Mouse (Mus musculus) midbrain, embryonic 16.5 days (tissue): ENCODE measurements around the gene Strip1. TPM values are rescaled to one million over a fixed set of nuclear protein-coding genes. Genes with fewer than 3 reads are reported as not detected.
A peak's percentile ranks its signal among the peaks of the same experiment; 100 is the strongest.

ENCODE experiments used
- ATAC-seq: fragments of 200-750 bp; cut with Nextera tagmentation; 2 replicates; pipeline ENCODE4 v1.8.0; 2017; ENCODE audit warnings: moderate TSS enrichment
- H3K27ac ChIP-seq: fragments of 300-500 bp; sonication (generic); 2 replicates; pipeline ENCODE4 v1.5.1; 2014; ENCODE audit warnings: mild to moderate bottlenecking, low read length, mixed read lengths
- H3K27me3 ChIP-seq: fragments of 300-500 bp; sonication (generic); 2 replicates; pipeline ENCODE4 v1.6.1; 2014; ENCODE audit warnings: low read depth, low read length, mixed read lengths; ENCODE audit not compliant: control insufficient read depth, insufficient read depth
- H3K36me3 ChIP-seq: fragments of 300-500 bp; sonication (generic); 2 replicates; pipeline ENCODE4 v1.6.1; 2014; ENCODE audit warnings: mild to moderate bottlenecking, low read length, moderate library complexity, mixed read lengths; ENCODE audit not compliant: control insufficient read depth, insufficient read depth
- H3K4me1 ChIP-seq: fragments of 300-500 bp; sonication (generic); 2 replicates; pipeline ENCODE4 v1.6.1; 2014; ENCODE audit warnings: mild to moderate bottlenecking, low read length, mixed read lengths; ENCODE audit not compliant: control insufficient read depth, insufficient read depth
- H3K4me2 ChIP-seq: fragments of 300-500 bp; sonication (generic); 2 replicates; pipeline ENCODE4 v1.6.1; 2014; ENCODE audit warnings: mild to moderate bottlenecking, low read length, mixed read lengths
- H3K4me3 ChIP-seq: fragments of 300-500 bp; sonication (generic); 2 replicates; pipeline ENCODE4 v1.5.1; 2014; ENCODE audit warnings: low read depth, mild to moderate bottlenecking, low read length, moderate library complexity, mixed read lengths
- H3K9ac ChIP-seq: fragments of 300-500 bp; sonication (generic); 2 replicates; pipeline ENCODE4 v1.6.1; 2014; ENCODE audit warnings: low read depth, low read length, mixed read lengths
- H3K9me3 ChIP-seq: fragments of 300-500 bp; sonication (generic); replicated peaks from 2 replicates; pipeline ENCODE4 v1.6.1; 2014; ENCODE audit warnings: mild to moderate bottlenecking, low read length, mixed read lengths; ENCODE audit not compliant: control insufficient read depth, poor library complexity, severe bottlenecking
- WGBS: fragments of 180-500 bp; shearing (Covaris S2); extraction: QIAGEN DNeasy Blood & Tissue Kit; methylation state at CpG from one replicate; pipeline ENCODE4 v1.1.7; 2014; 5-methylcytosine and 5-hydroxymethylcytosine counted together
- polyA plus RNA-seq: library from polyadenylated mRNA; unstranded; fragments of >200 nt; fragmentation: Nextera tagmentation; extraction: Ambion mirVana; gene quantifications from 2 replicates; pipeline ENCODE4 v1.2.1, GENCODE M21; 2015

Strip1 gene
- polyA plus RNA-seq, 1 experiment from 2014 or later: 154 TPM

DNA sequence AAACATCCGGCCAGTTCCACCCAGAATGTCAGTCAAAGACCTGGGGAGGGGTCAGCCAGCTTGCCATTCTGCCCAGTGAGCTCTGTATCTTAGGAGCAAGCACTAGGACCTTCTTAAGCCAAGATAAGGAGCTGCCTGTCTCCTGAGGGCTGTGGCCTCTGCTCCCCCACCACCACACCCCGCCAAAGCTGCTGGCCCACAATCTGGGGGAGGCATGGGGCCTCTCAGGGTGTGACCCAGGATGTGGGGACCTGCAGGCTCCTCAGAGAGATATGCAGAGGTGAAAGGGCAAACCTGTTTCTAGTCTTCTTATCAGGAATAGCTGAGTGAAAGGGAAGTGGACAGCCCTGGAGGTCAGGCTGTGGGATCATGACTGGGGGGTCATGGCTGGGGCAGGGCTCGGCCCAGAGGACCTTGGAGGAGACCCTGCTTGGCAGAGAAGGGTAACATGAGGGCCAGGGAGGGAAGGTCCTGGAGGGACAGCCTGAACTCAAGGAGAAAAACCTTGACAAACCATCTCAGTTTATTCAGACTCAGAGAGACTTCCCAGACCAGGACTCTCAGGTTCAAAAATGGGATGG is 53.6 kb downstream of the Strip1 start:
- Histone ChIP-seq H3K36me3 (no peaks in the 10 kb centered on the region), H3K4me1 (peaks cover 3% of the 10 kb centered on the region; the same call in 1 of the 2 replicates), H3K4me2 (no peak overlapping the region), H3K27ac (no peak overlapping the region), H3K9me3 (no peaks in the 10 kb centered on the region), H3K27me3 (peaks cover 23% of the 10 kb centered on the region), H3K4me3 (no peak overlapping the region), H3K9ac (no peak overlapping the region)
- WGBS: 34% methylated on average over 3 of the region's 3 CpGs
- no peak for ATAC-seq

- Histone ChIP-seq H3K27ac (no peak overlapping the region), H3K4me3 (no peak overlapping the region), H3K9me3 (no peaks in the 10 kb centered on the region), H3K27me3 (peaks cover 23% of the 10 kb centered on the region), H3K4me1 (no peaks in the 10 kb centered on the region), H3K4me2 (no peak overlapping the region), H3K9ac (no peak overlapping the region), H3K36me3 (no peaks in the 10 kb centered on the region)
- 89% methylated on average over 3 of the region's 3 CpGs for WGBS
- ATAC-seq: no peak
Measured at GRCm38 (mm10) chr3:107576807-107577206, 54.7 kb downstream of the Strip1 start.

GRCm38 (mm10) chr3:107571205-107571604 is 60.3 kb downstream of the Strip1 start:
- no peak overlapping the region for H3K4me3 ChIP-seq
- no peak for ATAC-seq
- H3K9me3 ChIP-seq: no peaks in the 10 kb centered on the region
- H3K4me1 ChIP-seq: no peaks in the 10 kb centered on the region
- no peak overlapping the region for H3K9ac ChIP-seq
- WGBS: 61% methylated on average over 2 of the region's 2 CpGs
- H3K27ac ChIP-seq: no peak overlapping the region
- H3K4me2 ChIP-seq: no peak overlapping the region
- no peaks in the 10 kb centered on the region for H3K27me3 ChIP-seq
- H3K36me3 ChIP-seq: no peaks in the 10 kb centered on the region

DNA sequence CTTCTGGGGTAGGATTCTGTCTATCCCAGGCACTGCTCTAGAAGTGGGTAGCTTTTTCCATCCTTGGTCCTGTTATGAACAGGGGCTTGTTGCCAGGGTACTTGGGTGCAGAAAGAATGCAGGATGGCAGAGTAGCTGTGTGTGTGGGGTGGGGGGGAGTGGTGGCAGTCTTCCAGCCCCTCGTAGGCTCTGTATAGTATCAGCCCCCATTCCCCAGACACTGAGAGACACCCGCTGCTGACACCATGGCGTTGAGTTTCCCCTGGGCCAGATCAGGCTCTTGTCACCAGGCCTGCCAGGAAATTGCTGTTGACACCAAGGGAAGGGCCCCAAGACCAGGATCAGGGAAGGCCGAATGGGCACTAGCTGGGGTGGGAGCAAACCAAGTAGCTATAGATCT is 62.8 kb downstream of the Strip1 start:
- Histone ChIP-seq H3K27me3 (no peaks in the 10 kb centered on the region), H3K27ac (no peak overlapping the region), H3K4me3 (no peak overlapping the region), H3K9ac (no peak overlapping the region), H3K4me2 (no peak overlapping the region), H3K4me1 (no peaks in the 10 kb centered on the region), H3K9me3 (no peaks in the 10 kb centered on the region), H3K36me3 (no peaks in the 10 kb centered on the region)
- WGBS: 70% methylated on average over 4 of the region's 4 CpGs
- 0 out of 2 replicates have a peak, but pooled peaks have one; percentile 25 for ATAC-seq

DNA sequence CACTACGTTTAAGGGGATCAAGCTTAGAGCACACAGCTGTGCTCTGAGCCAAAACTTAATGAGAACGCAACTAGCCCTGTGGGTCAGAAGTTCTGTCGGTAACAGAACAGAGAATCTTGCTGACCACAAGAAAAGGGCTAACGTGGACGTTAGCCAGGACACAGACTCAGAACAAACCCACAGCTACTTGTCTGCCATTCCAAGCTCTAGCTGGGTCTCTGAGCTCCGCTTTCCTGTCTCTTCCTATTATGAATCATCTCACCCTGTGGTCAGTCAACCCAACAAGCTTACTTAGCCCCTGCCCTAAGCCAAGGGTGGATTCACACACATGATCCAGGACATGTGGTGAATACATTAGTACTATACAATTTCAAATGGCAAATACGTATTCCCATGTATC is 63.7 kb downstream of the Strip1 start:
- Histone ChIP-seq H3K9ac (no peak overlapping the region), H3K4me1 (no peaks in the 10 kb centered on the region), H3K4me3 (no peak overlapping the region), H3K27me3 (no peaks in the 10 kb centered on the region), H3K27ac (no peak overlapping the region), H3K4me2 (no peak overlapping the region), H3K9me3 (no peaks in the 10 kb centered on the region), H3K36me3 (no peaks in the 10 kb centered on the region)
- 76% methylated on average over 7 of the region's 7 CpGs for WGBS
- no peak for ATAC-seq

DNA sequence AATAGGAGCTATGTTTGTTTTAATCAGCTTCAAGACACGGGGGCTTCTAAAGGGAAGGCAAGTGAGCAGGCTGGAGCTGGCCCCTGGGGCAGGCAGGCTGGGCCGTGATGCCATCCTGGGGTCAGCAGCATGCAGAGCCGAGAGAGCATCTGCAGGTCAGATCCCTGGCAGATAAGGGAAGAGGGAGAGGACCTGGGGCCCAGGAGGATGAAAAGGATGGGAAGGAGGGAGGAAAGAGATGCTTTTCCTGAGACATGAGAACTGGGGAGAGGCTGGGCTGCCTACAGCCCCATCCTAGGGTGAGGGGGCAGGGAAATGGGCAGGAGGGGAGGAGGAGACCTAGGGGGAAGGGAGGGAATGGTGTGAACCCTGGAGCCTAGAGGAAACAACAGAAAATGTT is 66.2 kb downstream of the Strip1 start:
- no peak for ATAC-seq
- H3K36me3 ChIP-seq: no peaks in the 10 kb centered on the region
- no peaks in the 10 kb centered on the region for H3K4me1 ChIP-seq
- H3K4me3 ChIP-seq: no peak overlapping the region
- 53% methylated on average over 3 of the region's 3 CpGs for WGBS
- no peaks in the 10 kb centered on the region for H3K27me3 ChIP-seq
- H3K4me2 ChIP-seq: no peak overlapping the region
- no peak overlapping the region for H3K27ac ChIP-seq
- no peak overlapping the region for H3K9ac ChIP-seq
- H3K9me3 ChIP-seq: no peaks in the 10 kb centered on the region

- Histone ChIP-seq H3K27me3 (no peaks in the 10 kb centered on the region), H3K9me3 (no peaks in the 10 kb centered on the region)
- ATAC-seq: no peak
Measured at GRCm38 (mm10) chr3:107563880-107564279, 67.6 kb downstream of the Strip1 start.

GRCm38 (mm10) chr3:107562591-107562990 is 68.9 kb downstream of the Strip1 start:
- no peak overlapping the region for H3K4me3 ChIP-seq
- no peaks in the 10 kb centered on the region for H3K36me3 ChIP-seq
- no peaks in the 10 kb centered on the region for H3K4me1 ChIP-seq
- no peak overlapping the region for H3K27ac ChIP-seq
- H3K4me2 ChIP-seq: no peak overlapping the region
- H3K9me3 ChIP-seq: no peaks in the 10 kb centered on the region
- 85% methylated on average over 4 of the region's 4 CpGs for WGBS
- no peak overlapping the region for H3K9ac ChIP-seq
- H3K27me3 ChIP-seq: no peaks in the 10 kb centered on the region
- ATAC-seq: no peak

More at GRCm38 (mm10) chr3:107563880-107564279, 67.6 kb downstream of the Strip1 start:
- Histone ChIP-seq H3K9ac (no peak overlapping the region), H3K4me3 (no peak overlapping the region), H3K4me1 (no peaks in the 10 kb centered on the region), H3K4me2 (no peak overlapping the region), H3K27ac (no peak overlapping the region), H3K36me3 (no peaks in the 10 kb centered on the region)
- WGBS: 39% methylated on average over 4 of the region's 4 CpGs
